Mouse (Mus musculus): ENCODE measurements around the gene Arid1b.

DNA sequence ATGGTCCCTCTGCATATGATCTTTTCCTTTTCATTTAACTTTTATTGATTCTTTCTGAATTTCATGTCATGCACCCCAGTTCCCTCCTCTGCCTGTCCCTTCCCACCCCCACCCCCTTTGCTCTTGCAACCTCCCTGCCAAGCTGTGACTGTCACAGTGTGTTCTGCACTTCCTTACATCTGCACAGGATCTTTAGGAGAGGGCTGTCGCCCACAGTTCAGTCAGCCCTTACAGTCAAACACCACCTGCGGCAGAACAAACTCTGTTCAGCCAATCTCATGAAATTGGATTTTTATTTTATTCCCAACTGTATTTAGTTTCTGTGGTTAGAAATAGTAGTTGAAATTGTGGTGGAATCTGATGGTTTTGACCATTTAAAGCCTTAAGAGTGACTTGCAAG lies 130.5 kb downstream of the Arid1b start:
- TF ChIP-seq CTCF (IDR thresholded peaks at IDR 0.05; ENCODE audit: borderline replicate concordance, extremely low read depth, insufficient read depth, insufficient read length) (no peak), POLR2A (IDR thresholded peaks at IDR 0.05; ENCODE audit: borderline replicate concordance, extremely low read depth, insufficient read depth, insufficient read length, poor library complexity, severe bottlenecking) (no peak)
